Mouse (Mus musculus): Measurements from ENCODE around the gene Rbm34.

Rbm34 gene

DNA sequence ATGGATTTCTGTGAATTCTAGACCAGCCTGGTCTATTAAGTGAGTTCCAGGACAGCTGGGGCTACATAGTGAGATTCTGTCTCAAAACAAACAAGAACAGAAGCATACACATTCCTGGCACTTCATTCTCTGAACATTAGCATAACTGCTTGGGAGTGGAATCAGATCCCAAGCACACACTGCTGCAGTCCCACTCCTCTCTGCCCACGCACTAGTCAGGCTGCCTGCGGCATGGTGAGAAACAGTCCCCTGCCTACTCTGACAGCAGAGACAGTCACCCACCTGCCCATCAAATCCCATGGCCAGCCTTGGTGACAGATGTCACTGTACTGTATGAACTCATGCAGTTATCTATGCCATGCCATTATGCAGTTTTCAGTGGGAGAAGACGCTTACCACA is 9.4 kb downstream of the Rbm34 start:
- no peak for DNase-seq (ENCODE audit: low spot score in 2 of 2)

DNA sequence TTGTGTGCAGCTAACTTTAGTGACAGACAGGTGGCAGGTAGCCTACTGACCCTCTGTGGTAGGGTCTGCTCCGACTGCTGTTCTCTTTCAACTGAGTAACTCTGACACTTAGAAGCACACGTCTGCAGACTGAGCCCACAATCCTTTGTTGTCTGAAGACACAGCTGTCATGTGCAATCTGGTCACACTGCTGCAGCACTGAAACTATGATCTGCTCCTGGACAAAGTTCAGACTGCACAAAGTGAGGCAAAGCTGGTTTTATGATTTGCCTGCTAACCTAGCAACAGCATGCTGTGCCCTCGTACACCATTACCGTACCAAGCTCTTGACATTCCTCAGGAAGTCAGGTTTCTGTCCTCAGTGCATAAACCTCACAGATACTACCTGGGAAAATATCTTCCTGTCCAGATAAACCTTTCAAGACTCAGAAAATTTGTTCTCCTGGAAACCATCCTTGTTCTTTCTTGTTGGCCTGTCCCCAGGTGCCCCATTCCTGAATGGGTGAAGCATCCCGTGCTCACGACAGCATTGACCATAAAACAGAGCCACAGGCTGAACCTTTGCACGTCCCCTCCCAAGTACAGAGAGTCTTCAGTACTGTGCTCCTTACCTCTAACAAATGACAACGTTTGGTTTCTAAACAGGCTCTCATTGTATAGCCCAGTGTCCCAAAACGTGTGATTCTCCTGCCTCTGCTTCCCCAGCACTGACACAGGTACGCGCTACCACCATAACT is 18.8 kb downstream of the Rbm34 start:
- DNase-seq (ENCODE audit: low spot score in 2 of 2), result no peak

DNA sequence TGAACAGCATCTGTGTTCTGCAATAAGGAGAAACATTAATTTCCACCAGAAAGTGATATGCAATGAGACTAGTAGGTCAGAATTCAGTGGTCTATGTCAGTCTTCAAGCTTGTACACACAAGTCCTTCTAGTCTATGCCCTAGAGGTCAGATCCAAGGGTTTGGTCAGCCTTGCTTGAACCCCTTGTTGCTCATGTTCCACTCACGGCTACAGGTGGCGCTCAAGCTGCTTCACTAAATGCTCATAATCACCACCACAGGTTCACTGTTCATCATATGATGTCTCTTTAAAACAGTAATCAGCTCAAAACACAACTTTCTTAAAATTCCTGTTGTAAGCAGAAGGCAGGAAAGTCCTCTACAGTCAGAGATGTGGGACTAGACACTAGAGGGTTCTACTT is 21.3 kb downstream of the Rbm34 start:
- no peak for DNase-seq (ENCODE audit: low spot score in 2 of 2)

DNA sequence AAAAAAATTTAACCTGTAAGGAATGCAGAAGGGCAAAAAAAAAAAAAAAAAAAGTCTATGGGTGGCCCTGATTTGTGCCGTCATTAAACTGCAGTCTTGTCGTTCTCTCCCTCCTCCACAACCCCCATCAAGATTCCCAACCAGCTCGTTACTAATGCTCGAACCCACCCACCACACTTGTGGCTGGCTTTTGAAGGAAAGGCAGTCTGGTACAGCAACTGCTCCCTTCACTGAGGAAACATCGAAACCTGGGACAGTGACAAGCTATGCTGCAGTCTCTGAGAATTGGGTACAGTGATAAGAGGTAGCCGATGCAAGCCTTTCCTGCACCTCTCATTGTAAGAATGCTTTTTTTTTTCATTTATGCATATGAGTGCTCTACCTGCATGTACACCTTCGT is 24.4 kb downstream of the Rbm34 start:
- DNase-seq (ENCODE audit: low spot score in 2 of 2), result no peak

DNA sequence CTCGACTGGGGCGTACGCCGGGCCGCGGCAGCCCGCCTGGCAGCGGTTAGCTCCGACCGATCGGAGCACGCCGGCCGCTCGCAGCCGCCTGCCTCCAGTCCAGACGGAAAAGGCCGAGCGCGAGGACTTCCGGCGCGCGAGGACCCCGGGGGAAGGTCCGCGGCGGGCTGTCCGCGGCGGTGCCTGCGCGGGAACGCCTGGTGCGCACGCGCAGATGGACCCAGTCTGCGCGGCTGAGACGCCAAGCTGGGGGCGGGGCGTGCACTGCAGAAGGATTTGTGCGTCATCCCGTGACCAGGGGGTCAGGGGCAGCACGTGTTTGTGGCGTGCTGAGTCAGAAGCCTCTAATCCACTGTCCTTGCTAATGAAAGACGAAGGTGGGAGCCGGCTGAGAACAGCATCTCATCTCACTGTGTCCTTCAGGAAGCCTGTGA is 25.1 kb downstream of the Rbm34 start, which contains the start of gene Tomm20:
Gene Tomm20 (minus strand): TSS at position 115 of the 434 bp plus-strand sequence.
- peak; percentile 91 to 95 for DNase-seq (ENCODE audit: low spot score in 2 of 2)

DNA sequence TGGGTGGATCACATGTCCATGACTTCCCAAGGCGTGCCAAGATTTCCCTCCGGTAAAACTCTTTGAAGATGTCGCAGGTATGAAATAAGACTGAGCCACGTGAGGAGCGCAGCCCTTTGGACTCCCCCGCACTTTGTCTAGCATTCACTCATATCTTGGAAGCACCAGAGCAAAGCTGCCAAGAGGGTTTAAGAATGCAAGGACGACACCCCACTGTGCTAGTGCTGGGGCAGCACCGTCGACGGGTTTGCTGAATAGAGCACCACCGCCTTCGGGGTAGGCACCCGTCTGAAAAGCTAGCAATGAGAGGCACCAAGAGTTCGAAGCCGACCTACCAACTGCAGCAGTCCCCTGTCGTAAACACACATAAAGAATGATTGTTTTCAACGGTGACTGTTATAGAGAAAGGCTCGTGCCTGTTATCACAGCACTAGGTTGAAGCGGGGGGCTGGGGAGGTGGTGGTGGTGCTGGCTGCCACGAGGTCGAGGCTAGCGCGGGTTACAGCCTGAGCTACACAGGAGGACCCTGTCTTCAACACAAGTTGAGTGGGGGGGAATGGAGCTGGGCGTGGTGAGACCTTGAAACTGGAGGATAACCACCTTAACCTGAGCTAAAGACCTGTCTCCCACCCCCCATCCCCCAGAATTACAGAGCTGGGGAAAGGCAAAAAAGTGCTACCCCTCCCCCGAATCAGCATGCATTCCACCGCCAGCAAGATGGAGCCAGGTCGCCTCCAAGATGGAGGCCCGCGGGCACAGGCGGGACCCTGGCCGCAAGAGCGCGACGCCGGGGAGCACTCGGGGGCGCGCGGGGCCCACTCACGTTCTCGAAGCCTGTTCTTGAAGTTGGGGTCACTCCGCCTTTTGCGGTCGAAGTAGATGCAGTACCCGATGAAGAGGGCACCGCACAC is 25.8 kb downstream of the Rbm34 start:
- DNase-seq (ENCODE audit: low spot score in 2 of 2), result peak in 1 of 2 experiments; percentile 35

DNA sequence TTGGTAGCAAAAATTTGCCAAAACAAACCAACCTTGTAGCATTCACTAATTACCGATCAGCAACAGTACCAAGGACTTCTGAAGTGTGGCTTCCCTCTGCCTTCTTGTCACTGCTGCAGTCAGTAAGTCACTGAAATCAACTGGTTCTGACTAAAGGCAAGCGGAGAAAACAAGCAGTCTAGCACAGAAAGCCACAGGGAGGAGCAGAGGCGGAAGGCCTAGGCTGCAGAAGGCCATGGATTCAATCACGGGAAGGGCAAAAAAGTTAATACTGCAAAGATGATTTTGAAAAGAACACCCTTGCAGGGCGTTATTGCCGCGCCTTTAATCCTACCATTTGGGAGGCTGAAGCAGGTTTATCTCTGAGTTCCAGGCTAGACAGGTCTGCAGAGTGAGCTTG is 27.3 kb downstream of the Rbm34 start:
- DNase-seq (ENCODE audit: low spot score in 2 of 2), result no peak

DNA sequence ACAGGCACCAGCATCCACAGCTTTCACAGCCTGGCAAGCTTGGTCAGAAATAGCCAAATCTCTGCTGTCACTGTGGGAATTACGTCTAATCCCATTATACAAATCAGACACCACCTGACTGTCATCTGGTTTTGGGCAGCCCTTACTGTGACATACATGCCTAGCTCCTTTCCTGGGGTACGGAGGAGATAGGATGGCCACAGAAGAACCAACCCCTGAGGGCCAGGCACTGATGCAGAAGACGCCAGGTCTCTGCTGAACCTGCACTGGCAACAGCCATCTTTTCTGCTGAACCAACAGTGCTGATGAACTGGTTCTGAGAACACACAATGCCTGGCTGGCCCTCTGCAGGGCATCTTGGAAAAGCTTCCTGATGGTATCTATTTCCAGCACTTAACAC is 33.5 kb downstream of the Rbm34 start:
- DNase-seq (ENCODE audit: low spot score in 2 of 2), result no peak

DNA sequence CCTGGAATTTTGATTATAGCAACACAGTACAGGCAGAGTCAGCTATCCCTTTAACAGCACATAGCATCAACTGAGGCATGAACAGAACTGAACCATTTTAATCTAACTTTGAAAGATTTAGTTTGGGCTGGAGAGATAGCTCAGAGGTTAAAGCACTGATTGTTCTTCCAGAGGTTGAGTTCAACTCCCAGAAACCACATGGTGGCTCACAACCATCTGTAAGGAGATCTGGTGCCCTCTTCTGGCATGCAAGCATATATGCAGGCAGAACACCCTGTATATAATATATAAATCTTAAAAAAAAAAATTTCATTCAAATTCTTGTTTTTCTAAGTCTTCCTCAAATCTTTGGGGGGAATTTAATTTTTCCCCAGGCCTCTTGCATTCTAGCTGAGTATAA is 34.9 kb downstream of the Rbm34 start:
- no peak for DNase-seq (ENCODE audit: low spot score in 2 of 2)

DNA sequence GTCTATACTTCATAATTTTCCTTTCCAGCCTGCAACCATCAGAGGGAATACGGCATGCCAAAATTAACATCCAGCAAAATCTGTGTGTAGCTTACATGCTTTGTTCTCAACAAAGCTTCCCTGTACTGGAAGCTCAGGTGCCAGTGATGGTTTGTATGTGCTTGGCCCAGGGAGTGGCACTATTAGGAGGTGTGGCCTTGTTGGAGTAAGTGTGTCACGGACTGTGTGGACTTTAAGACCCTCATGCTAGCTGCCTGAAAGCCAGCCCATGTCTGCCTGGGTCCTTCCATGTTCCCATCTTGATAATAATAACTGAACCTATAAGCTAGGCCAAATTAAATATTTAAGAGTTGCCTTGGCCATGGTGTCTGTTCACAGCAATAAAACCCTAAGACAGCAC is 35.5 kb downstream of the Rbm34 start:
- no peak for DNase-seq (ENCODE audit: low spot score in 2 of 2)

DNA sequence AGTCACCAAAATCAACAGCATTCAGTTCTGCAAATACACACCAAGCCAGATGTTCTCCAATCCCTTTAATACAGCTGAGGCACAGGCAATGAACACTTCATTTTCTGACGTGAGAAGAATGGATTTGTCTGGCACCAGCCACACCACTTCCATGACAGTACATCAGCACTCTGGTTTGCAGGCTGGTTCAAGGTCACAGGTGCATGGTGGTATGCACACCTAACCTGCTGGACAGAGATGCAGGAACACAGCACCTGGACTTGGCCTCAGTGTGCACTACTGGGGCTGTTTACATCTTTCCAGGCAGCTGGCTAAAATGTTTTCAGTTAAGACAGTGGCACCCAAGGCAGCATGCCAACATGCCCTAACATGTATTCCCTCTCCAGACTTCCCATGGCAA is 38.2 kb downstream of the Rbm34 start:
- DNase-seq (ENCODE audit: low spot score in 2 of 2), result no peak

DNA sequence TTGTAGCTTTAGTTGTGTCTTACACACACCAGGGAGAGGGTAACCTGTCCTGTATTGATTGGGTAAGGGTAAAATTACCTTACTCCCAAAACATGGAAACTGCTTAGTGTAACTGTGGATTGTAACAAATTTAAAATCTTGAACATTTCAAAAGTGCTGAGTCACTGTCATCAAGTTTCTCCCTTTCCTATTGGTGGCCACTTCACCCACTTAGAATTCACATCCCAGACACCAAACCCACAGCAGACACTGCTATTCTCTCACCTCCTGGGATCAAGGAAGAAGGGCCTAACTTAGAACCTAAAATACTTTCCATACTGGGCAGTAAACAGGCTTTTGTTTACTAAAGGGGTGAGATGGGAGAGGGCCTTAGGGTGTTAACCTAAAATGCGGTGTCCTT is 38.6 kb downstream of the Rbm34 start:
- no peak for DNase-seq (ENCODE audit: low spot score in 2 of 2)

DNA sequence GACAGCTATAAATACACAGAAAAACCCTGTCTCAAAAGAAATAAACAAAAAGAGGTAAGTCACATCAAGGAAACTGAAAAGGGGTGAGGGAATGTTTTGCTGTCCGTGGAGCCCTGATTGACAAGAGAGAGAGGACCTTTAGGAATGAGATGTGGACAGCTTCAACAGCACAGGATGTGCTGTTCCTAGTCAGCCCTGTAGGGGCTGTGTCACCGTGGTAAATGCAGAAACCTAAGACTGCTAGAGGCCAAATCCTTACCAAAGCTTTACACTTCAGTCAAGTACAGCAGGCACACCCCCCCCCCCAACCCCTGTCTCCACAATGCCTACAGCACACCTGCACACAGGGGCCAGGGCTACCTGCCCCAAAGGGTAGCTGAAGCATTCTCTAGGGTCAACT is 39.2 kb downstream of the Rbm34 start:
- no peak for DNase-seq (ENCODE audit: low spot score in 2 of 2)

DNA sequence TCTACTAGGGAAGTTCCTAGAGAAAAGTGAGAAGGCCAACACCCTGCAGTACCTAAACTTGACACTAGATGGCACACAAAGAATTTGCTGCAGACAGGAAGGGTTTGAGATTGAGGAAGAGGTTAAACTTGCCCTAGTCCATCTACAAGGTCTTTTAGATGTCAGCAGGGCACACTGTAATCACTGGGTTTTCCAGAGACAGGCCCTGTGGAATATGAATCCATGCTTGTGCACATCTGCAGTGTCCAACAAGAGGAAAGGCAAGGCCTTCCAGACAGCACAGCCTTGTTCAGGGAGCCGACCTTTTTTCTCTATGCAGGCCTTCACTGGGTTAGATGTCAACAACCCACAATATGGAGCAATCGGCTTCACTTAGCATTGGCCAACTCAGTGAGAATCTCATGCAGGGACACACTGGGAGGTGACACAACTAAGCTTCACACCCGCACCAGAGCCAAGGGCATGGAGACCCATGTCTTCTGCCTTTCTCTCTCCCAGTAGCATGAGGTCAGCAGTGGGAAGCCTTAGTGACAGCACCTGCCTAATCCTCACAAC is 41.2 kb downstream of the Rbm34 start:
- peak in 1 of 2 experiments; percentile 57 for DNase-seq (ENCODE audit: low spot score in 2 of 2)

DNA sequence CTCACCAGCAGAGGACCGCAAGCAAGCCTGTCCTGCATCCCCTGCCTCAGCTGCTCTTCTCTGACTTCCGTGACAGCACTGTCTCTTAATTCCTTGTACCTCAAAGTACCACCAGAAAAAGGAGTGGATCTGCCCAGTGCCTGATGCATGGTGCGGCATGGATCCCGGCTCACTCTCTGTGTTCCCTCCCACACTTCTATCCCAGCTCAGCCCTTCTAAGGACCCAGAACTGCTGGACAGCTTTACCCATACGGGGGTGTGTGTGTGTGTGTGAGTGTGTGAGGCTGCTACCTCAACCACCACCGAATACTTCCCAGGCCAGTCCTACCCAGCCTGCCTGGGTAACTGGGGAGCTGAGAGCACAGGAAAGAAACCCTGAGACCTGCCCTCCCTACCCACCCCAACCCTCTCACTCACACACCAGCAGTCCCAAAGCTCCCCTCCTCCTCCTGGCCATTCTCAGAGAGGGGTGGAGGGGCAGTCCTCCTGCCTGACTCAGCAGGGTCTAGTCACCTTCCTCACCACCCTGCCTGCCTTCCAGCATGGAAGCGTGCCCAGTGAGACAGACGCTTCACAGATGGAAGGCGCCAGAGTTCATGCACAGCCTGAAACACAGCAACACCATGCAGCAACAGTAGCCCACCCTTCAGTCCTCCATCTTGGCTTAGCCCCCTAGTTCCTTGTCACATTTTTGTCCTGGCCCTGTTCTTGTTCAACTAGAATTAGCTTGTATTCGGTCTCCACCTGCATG is 41.9 kb downstream of the Rbm34 start:
- DNase-seq (ENCODE audit: low spot score in 2 of 2), result no peak

DNA sequence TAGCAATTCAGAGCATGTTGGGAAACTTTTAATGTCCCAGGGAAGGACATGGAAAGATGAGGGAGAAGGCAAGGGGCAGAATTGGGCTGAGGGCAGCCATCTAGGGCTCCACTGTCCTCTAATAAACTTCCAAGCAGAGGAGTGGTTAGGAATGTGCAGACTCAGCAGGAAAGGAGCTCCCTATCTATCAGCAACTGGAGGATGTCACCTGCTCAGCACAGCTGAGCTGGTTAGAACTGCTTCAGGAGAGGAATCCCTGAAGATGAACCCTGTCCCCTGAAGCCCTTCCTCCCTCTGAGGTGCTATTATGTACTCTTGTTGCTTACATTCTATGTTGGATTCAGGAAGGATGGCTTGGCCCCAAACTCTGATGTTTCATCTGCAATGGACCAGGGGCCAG is 42.8 kb downstream of the Rbm34 start:
- DNase-seq (ENCODE audit: low spot score in 2 of 2), result no peak

DNA sequence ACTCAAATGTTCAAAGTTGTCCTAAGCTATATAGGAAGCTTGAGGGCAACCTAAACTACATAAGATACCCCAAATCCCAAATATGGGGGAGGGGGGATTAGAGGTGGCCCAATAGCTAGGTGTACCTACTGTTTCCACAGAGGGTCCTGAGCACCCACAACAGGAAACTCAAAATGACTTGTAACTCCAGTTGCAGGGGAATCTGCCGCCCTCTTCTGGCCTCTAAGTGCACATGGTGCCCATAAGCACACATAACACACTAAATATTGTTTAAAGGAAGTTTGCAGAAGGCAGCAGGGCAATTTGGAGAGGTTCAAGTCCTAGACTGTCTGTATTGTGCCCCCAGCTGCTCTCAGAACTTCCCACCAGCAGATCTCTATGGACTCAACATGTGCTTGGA is 43.8 kb downstream of the Rbm34 start:
- no peak for DNase-seq (ENCODE audit: low spot score in 2 of 2)

DNA sequence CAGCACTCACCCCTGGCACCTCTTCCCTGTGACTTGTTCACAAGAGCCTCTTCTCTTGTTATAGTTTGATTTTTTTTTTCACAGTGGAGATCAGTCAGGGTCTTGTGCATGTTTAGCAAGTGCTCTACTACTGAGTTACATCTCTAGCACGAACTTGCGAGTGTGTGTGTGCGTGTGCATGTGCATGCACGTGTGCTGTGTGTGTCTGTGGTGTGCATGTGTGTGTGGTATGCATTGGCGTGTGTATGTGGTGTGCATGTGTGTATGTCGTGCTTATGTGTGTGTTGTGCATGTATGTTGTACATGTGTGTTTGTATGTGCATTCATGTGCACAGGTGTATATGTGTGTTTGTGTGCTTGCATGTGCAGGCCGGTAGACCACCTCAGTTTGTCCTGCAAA is 47.9 kb downstream of the Rbm34 start:
- no peak for DNase-seq (ENCODE audit: low spot score in 2 of 2)

DNA sequence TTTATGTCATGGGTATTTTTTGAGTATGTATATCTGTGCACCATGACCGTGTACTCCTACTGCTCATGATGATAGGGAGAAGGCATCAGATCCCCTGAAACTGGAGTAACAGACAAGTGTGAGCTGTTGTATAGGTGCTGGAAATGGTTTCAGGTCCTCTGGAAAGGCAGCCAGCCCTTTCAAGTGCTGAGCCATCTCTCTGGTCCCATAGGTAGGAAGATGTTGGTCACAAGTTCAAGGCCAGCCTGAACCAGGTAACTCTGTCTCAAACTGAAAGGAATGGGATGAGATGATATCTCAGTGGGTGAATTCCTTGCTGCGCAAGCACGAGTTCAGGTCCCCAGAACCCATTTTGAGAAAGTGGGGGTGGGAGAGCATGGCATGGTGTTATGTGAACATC is 49.4 kb downstream of the Rbm34 start:
- DNase-seq (ENCODE audit: low spot score in 2 of 2), result no peak

DNA sequence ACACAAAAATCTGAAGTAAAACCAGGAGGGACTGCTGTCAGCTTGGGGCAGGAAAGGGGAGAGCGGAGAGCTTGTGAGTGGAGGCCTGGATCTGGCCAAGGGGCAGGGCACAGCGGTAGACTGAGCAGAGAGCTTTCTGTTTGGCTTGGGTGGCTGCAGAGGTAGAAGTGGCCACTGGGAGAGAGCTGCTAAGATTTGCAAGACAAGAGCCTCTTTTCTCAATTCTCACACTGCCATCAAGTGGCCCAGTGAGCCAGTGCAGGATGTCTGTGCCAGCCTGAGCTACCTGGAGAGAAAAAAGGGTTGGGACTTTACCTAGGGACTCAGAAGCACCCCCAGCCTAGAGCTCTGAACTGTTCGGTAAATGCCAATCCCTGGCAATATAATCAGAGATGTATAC is 50.0 kb downstream of the Rbm34 start:
- DNase-seq (ENCODE audit: low spot score in 2 of 2), result peak; percentile 61 to 73

DNA sequence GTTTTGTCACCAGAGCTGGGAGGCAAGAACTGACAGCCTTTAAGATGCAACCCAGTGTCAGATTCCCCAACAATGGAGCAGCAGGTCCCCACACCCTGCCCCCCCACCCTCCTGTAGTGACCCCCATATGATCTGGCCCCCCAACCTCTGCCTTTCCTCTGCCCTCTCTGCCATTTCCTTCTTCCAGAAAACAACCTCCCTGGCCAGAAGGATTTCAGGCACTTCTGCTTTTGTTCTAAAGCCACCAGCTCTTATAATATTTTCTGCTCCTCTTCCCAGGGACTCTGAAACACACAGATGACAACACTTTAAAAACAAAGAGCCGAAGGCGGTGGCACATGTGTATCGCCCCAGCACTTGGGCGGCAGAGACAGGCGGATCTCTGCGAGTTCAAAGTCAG is 50.5 kb downstream of the Rbm34 start:
- DNase-seq (ENCODE audit: low spot score in 2 of 2), result no peak

DNA sequence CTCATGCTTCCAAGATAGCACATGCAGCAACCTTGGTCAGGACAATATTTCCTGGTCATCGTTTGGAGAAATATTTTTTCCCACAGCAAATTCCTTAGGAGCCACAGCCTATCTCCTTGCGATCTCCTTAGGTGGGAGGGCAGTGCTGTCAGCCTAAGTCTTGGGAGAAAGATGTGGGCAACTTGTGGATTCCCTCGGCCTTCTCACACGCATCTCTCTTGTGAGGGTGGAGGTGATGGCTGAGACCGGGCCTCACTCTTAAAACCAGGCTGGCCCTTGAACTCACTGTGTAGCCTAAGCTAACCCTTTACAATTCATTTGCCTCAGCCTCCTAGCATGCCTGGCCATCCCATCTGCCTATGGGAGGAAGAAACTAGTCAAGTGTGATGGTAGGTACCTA is 51.2 kb downstream of the Rbm34 start:
- DNase-seq (ENCODE audit: low spot score in 2 of 2), result no peak
